Mouse (Mus musculus) hindbrain, postnatal 0 days (tissue): ENCODE data around the gene Barhl2. TPM values are rescaled to one million over a fixed set of nuclear protein-coding genes. Genes with fewer than 3 reads are reported as not detected.
A peak's percentile ranks its signal among the peaks of the same experiment; 100 is the strongest.

Source experiments
- ATAC-seq: fragments of 200-750 bp; cut with Nextera tagmentation; 2 replicates; pipeline ENCODE4 v1.8.0; 2017; ENCODE audit warnings: mild to moderate bottlenecking, moderate TSS enrichment, moderate library complexity
- DNase-seq: peaks from one replicate; pipeline ENCODE4 v3.0.0-alpha.2; 2015; ENCODE audit warnings: low spot score
- H3K27ac ChIP-seq: fragments of 300-500 bp; sonication (generic); 2 replicates; pipeline ENCODE4 v1.5.1; 2014; ENCODE audit warnings: mild to moderate bottlenecking
- H3K27me3 ChIP-seq: fragments of 300-500 bp; sonication (generic); 2 replicates; pipeline ENCODE4 v1.6.1; 2014; ENCODE audit warnings: low read length, mixed read lengths; ENCODE audit not compliant: insufficient read depth
- H3K36me3 ChIP-seq: fragments of 300-500 bp; sonication (generic); 2 replicates; pipeline ENCODE4 v1.6.1; 2014; ENCODE audit warnings: low read length, mixed read lengths; ENCODE audit not compliant: insufficient read depth
- H3K4me1 ChIP-seq: fragments of 300-500 bp; sonication (generic); 2 replicates; pipeline ENCODE4 v1.6.1; 2014; ENCODE audit warnings: antibody characterized with exemption, low read length, mixed read lengths; ENCODE audit not compliant: insufficient read depth
- H3K4me2 ChIP-seq: fragments of 300-500 bp; sonication (generic); 2 replicates; pipeline ENCODE4 v1.6.1; 2014; ENCODE audit warnings: low read depth, mild to moderate bottlenecking, low read length, moderate library complexity, mixed read lengths
- H3K4me3 ChIP-seq: fragments of 300-500 bp; sonication (generic); 2 replicates; pipeline ENCODE4 v1.5.1; 2014; ENCODE audit warnings: low read length
- H3K9ac ChIP-seq: fragments of 300-500 bp; sonication (generic); replicated peaks from 2 replicates; pipeline ENCODE4 v1.6.1; 2014; ENCODE audit warnings: mild to moderate bottlenecking, low read length, moderate library complexity, mixed read lengths
- H3K9me3 ChIP-seq: fragments of 300-500 bp; sonication (generic); 2 replicates; pipeline ENCODE4 v1.6.1; 2016; ENCODE audit warnings: low read length, mixed read lengths
- CTCF ChIP-seq: IDR thresholded peaks from 2 replicates; pipeline ENCODE4 v1.5.1; 2016; ENCODE audit warnings: antibody characterized with exemption, control low read depth, low read depth
- WGBS: fragments of 180-500 bp; shearing (Covaris S2); extraction: QIAGEN DNeasy Blood & Tissue Kit; methylation state at CpG from one replicate; pipeline ENCODE4 v1.1.7; 2014; 5-methylcytosine and 5-hydroxymethylcytosine counted together
- polyA plus RNA-seq: library from polyadenylated mRNA; unstranded; fragments of >200 nt; fragmentation: Nextera tagmentation; extraction: Ambion mirVana; gene quantifications from 2 replicates; pipeline ENCODE4 v1.2.1, GENCODE M21; 2015
- total RNA-seq: library from RNA; depleted of rRNA; stranded (reverse); fragments of >200 nt; gene quantifications from 2 replicates; pipeline ENCODE4 v1.2.3, GENCODE M21; 2014

Barhl2 gene
- total and polyA plus RNA-seq, 2 experiments from 2014 or later: 2.1 to 14.9 TPM

GRCm38 (mm10) chr5:106460535-106460934 is 2.6 kb upstream of the Barhl2 start:
- peaks cover 70% of the 10 kb centered on the region for H3K27me3 ChIP-seq
- H3K36me3 ChIP-seq: no peaks in the 10 kb centered on the region
- peak overlapping the region; percentile 53; the same call in 1 of the 2 replicates for H3K4me2 ChIP-seq
- no peak overlapping the region for H3K9ac ChIP-seq
- no peak for DNase-seq
- no peak overlapping the region for H3K4me3 ChIP-seq
- no peak for TF ChIP-seq CTCF
- no peaks in the 10 kb centered on the region for H3K9me3 ChIP-seq
- no peak for ATAC-seq
- no peaks in the 10 kb centered on the region for H3K4me1 ChIP-seq
- no peak overlapping the region for H3K27ac ChIP-seq
- WGBS: 6% methylated on average over 17 of the region's 17 CpGs

DNA sequence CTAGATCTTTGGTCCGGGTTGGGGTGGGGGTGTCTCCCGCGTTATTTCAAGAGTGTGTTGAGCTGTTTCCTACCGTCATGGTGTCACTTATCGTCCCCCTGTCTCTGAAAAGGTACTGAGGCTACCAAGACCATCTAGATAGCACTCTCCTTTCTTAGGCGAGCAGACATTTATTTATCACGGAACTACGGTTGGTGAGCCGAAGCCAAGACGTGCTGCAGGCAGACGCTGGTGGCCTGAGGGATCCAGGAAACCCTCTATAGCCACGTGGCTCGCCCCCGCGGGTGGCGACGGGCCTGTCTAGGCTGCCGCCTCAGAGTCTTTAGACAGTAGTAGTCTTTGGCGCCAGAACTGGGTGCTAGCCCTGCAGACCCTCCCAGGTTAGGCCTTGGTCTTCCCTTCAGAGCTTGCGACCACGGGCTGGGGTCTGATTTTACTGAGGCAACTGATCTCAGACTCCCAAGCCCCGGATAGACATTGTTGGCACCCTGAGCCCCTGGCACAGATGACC is 2.1 kb upstream of the Barhl2 start:
- H3K4me1 ChIP-seq: no peaks in the 10 kb centered on the region
- 2% methylated on average over 22 of the region's 22 CpGs for WGBS
- H3K36me3 ChIP-seq: no peaks in the 10 kb centered on the region
- H3K9me3 ChIP-seq: no peaks in the 10 kb centered on the region
- H3K27me3 ChIP-seq: peaks cover 70% of the 10 kb centered on the region
- ATAC-seq: no peak
- peak overlapping the region; percentile 53; the same call in 1 of the 2 replicates for H3K4me2 ChIP-seq
- no peak for TF ChIP-seq CTCF
- no peak overlapping the region for H3K9ac ChIP-seq
- H3K27ac ChIP-seq: no peak overlapping the region
- H3K4me3 ChIP-seq: no peak overlapping the region
- no peak for DNase-seq

- TF ChIP-seq CTCF: no peak
- H3K4me3 ChIP-seq: peak overlapping the region; percentile 44
- DNase-seq (no peak), ATAC-seq (no peak)
- H3K9me3 ChIP-seq: no peaks in the 10 kb centered on the region
- H3K27me3 ChIP-seq: peaks cover 72% of the 10 kb centered on the region
- 1% methylated on average over 31 of the region's 31 CpGs for WGBS
- H3K4me2 ChIP-seq: peak overlapping the region; percentile 53
- peak overlapping the region; percentile 35 for H3K9ac ChIP-seq
- no peaks in the 10 kb centered on the region for H3K36me3 ChIP-seq
- no peaks in the 10 kb centered on the region for H3K4me1 ChIP-seq
- no peak overlapping the region for H3K27ac ChIP-seq
These were observed 1.2 kb upstream of the Barhl2 start for GRCm38 (mm10) chr5:106459120-106459641.

DNA sequence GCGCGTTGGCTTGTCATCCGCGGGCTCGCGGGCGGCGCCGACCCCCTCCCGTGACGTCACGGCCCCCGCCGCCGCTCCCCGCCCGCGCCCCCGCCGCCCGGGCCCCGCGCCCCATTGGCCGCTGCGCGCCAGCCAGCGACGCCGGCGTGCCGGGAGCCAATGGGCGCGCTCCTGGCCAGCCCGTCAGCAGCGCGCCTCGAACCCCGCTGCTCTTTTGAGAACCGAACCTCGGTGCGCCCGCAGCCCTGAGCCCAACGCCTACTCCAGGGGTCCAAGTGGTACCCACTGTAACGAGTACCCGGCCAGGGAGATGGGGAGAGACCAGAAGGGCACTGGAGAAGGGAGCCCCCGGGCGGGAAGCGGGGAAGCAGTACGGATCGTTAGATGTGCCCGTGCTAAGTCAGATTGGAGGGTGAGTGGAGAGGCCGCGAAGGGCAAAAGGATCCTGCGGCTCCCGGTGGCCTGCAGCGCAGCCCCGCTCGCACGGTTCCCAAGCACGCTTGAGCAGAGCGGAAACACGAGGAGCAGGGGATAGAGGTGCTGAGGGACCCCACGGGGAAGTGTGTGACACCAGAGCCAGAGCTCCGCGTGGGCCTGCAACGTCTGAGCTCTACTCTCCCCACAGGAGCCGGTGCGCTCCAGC is 632 bp upstream of the Barhl2 start:
- Histone ChIP-seq H3K27ac (no peak overlapping the region; the same call in 1 of the 2 replicates), H3K9ac (peak overlapping the region; percentile 35; the same call in 1 of the 2 replicates), H3K36me3 (no peaks in the 10 kb centered on the region), H3K4me3 (peak overlapping the region; percentile 44), H3K9me3 (no peaks in the 10 kb centered on the region), H3K4me1 (no peaks in the 10 kb centered on the region), H3K4me2 (peak overlapping the region; percentile 53), H3K27me3 (peaks cover 75% of the 10 kb centered on the region)
- DNase-seq (peak; percentile 76), ATAC-seq (peak; percentile 67)
- TF ChIP-seq CTCF: no peak
- WGBS: under 1% methylated on average over 49 of the region's 68 CpGs

DNA sequence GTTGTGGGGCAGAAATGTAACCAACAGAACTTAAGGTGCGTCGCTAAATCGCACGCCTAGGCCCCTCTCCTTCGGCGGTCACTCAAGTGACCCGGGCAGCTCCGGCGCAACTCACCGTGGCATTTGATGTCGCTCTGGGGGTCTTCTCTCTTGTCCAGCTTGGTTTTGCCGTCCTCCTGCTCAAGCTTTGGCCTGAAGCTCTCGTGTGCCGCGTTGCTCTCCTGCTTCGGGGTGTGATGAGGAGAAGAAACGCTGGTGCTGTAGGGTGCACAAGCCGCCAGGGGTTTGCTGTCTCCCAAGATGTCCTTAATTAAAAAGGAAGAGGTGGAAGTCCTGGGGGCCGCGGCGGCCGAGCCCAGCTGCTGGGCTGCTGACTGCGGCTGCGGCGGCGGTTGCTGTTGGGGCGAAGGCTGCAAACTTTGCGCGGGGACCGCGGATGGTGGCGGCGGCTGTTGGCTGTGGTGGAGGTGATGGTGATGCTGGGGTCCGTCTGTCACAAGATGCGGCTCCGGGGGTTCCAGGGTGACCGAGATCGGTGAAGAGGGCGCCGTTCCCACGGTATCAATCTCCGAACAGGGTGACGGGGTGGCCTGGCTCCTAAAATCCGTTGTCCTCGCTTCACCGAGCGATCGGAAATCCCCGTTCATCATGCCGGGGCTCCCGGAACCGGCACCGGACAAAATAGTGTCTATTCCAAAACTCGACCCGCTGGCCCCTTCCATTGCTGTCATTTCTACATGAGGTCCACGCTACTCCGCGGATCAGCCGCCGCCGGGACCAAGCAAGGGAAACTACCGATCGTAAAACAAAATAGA is 648 bp downstream of the Barhl2 start:
- ATAC-seq: no peak
- Histone ChIP-seq H3K9me3 (no peaks in the 10 kb centered on the region), H3K4me2 (peak overlapping the region; percentile 53), H3K27ac (no peak overlapping the region), H3K27me3 (peaks cover 66% of the 10 kb centered on the region), H3K36me3 (no peaks in the 10 kb centered on the region), H3K4me3 (peak overlapping the region; percentile 44), H3K4me1 (no peaks in the 10 kb centered on the region), H3K9ac (peak overlapping the region; percentile 44)
- DNase-seq: no peak
- TF ChIP-seq CTCF: no peak
- whole genome bisulfite sequencing: 2% methylated on average over 63 of the region's 63 CpGs

DNA sequence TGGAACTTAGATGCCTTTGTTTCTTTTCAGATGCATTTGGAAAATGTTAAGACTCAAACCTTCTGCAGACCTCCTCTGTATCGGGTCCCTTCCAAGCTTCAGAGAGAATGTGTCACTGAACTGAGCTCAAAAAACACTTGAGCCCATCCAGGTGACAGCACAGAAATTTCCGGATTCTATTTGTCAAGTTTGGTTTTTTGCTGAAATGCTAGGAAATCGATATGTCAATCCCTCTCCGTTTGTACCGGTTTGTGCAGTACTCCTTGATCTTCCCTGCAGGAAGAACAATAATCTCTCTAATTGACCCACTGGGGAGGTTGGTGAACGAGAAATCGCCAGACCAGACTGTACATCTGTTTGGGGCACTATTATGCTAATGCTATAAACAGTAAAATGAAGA is 2.0 kb downstream of the Barhl2 start:
- WGBS: 3% methylated on average over 7 of the region's 7 CpGs
- no peaks in the 10 kb centered on the region for H3K4me1 ChIP-seq
- H3K36me3 ChIP-seq: no peaks in the 10 kb centered on the region
- no peak for TF ChIP-seq CTCF
- DNase-seq: no peak
- ATAC-seq: no peak
- peaks cover 55% of the 10 kb centered on the region for H3K27me3 ChIP-seq
- no peak overlapping the region for H3K27ac ChIP-seq
- no peaks in the 10 kb centered on the region for H3K9me3 ChIP-seq
- peak overlapping the region; percentile 44 for H3K4me3 ChIP-seq
- peak overlapping the region; percentile 48 for H3K4me2 ChIP-seq
- H3K9ac ChIP-seq: 0 out of 2 replicates have a peak overlapping the region, but pooled peaks have one; percentile 5
